Mouse (Mus musculus) megakaryocyte-erythroid progenitor cell, adult 5-6 weeks (primary cell): Measurements from ENCODE around the gene Ccdc188. TPM values are rescaled to one million over a fixed set of nuclear protein-coding genes. Genes with fewer than 3 reads are reported as not detected.

ENCODE experiments used
- ATAC-seq: replicated peaks from 2 replicates; pipeline ENCODE4 v1.8.0; 2016; ENCODE audit warnings: mild to moderate bottlenecking, inconsistent platforms; ENCODE audit not compliant: severe bottlenecking, poor library complexity, low FRiP score, low TSS enrichment
- total RNA-seq, 2 experiments: library from RNA; stranded (forward) in 1 of 2; stranded (reverse) in 1 of 2; fragments of 200-1000, 215-1000 nt in 1 of 2; fragments of >200 nt in 1 of 2; fragmentation: Nextera tagmentation in 1 of 2; gene quantifications; 2 replicates each; pipeline ENCODE4 v1.2.3; 2014 to 2017

Gene Ccdc188
- total RNA-seq, 2 experiments from 2014 or later, result not detected

DNA sequence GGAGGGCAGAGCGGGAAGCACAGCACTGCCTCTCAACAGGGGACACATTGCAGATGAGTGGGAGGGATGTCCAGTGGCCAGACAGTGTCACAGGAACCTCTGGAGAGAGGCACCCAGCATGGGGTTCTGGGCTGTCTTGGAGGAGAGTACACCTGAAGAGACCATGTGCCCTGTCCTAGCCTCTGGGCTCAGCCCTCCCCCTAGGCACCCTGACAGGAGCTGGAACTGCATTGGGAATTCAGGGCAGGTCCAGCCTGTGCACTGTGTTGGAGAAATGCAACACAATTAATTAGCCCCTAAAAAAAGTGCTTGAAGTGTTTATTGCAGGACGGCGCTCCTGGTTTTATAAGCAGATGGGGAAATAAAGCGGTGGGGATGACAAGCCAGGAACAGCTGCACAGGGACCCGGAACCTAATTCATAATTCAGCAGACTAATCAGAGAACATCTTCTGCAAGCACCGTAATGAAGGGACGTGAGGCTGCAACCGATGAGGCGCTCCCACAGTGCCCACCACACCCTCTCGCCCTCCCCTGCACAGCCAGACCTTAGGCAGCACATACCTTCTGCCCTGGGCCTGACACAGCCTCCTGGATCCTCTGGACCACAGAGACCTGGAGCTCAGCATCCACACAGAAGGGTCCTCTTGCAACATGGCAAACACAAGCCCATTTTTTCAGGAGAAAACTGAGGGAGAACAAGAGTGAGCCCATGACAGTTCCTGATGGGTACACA lies 19.1 kb upstream of the Ccdc188 start:
- ATAC-seq, result no peak

DNA sequence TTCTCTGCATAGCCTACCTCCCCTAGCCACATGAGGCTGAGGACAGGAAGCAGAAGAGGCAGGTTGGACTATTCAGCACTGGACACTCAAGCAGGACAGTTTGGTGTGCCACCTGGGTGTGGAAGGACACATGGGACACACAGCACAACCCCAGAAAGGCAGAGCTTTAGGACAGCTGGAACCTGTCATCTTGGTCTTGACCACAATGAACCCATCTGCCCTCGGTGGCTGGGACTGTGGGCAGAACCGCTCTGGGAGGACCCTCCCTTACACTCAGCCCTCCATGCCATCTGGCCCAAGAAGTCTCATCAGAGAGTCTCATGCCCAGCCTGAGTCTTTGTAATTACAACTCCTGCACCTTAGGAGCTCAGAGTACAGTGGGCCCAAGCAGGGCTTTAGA lies 17.6 kb upstream of the Ccdc188 start:
- no peak for ATAC-seq

DNA sequence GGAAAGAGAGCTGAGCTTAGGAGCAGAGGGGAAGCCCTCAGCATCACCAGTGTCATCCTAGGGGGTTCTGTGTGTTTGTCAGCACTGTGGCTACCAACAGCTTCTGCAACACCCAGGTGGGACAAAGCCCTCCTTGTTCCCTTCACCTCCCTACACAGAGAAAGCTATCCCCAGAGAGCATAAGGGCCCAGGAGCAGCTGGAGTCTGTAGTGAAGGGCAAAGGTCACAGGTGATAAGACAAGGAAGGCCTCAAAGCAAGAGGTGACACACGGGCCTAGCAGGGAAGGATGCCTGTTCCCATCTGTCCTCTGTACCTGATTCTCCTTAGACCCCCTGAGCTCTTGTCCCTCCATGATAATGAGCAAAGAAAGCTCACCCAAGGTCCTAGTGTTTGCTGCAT lies 16.1 kb upstream of the Ccdc188 start:
- ATAC-seq, result no peak

GRCm38 (mm10) chr16:18202061-18202460 lies 15.6 kb upstream of the Ccdc188 start:
- no peak for ATAC-seq

- ATAC-seq, result no peak
These were observed 14.1 kb upstream of the Ccdc188 start for GRCm38 (mm10) chr16:18203430-18204091.

DNA sequence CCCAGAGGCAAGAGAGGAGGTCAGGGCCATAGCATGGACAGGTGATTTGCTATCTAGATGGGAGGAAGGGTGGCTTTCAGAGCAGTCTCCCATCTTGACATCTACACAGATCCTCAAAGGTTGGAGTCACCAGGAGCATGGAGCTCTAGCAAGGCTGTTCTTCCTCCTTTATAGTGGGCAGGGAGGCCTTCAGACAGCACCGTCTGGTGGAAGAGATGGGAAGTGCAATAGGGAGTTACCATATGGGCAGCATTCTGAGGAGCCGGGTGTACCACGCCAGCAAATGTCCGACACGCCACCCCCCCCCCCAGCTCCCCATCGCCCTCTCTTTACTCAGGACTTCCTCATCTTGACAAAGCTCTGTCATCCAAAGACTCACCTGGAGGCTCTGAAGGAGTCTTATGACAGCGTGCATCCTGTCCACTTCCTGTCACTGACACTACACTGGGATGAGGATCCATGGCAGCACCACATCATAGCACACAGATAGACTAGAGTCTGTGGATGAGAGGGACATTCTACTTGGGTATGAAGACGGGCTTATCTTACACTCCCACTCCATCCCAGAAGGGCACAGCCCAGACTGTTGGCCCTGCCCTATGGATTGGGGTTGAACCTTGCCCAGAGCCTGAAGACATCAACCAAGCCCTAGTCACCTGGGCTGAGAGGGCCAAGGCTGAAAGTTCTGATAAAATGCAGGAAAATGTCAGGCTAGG lies 6.8 kb upstream of the Ccdc188 start:
- peak; percentile 42 for ATAC-seq

DNA sequence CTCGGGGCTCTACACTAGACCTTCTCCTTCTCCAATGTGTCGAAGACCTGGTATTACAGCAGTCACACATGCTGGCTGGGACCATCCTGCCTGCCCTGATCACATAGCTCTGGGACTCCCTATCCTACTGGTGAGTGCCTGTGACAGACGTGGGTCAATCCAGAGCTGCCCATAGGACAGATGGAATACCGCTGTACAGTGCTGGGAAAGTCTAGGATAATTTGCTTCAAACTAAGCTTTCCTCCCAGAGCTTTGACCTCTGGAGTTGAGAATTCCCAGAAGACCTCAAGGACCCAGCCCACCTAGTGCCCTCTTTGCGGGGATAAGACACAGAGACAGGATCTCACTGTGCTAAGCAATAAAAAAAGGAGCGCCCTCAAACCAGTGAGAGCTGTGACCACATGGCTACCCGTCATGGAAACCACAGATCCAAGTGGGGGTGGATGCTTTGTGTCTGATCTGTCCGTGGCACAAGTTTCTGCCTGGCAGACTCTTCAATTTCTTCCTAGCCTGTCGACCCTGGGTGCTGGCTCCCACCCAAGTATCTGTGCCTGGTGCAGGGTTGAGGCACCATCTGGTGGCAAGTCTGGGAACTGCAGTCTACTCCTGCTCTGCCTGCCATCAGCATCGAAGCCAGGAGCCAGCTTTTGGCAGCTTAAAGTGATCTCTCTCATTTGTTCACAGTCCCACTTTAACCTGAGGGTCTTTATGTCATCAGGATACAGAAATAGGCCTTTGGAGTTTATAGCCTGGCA lies 6.1 kb upstream of the Ccdc188 start:
- ATAC-seq, result peak; percentile 53; the same call in 1 of the 2 replicates

DNA sequence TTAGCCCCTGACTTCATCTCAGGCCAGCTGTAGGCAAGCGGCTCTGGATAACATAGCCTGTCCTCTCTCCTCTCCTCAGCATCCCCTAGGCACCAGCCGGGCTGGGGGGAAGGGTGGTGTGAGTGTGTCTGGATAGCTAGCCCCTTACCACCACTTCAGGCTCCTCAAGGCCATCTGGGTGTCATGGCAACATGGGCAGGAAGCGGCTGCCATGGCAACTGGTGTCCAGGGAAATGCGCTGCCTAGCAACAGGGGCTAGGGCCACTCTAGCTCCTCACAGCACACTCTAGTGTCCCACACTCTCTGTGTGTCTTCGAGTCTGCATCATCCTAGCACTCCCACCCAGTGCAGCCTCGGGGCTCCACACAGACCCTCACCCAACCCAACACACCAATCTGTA lies 4.0 kb upstream of the Ccdc188 start:
- ATAC-seq, result no peak

DNA sequence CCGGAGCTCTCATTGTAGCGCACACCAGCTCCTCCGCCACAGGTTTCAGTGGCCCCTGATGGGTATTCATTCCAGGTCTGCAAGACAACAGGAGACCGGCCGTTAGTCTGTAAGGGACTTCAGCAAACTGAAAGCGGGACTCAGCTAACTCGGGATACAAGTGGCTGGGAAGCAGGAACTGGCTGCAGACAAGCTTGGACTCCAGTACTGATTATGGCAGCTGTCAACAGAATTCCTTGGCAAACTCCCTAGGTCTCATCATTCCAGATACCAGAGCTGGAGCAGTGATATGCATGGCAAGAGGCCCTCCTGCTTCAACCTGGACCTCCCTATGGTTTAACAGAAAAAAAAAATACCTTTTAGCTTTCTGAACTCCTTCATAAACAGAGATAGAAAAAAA lies 2.8 kb upstream of the Ccdc188 start:
- ATAC-seq, result no peak

GRCm38 (mm10) chr16:18218580-18218996 lies 909 bp downstream of the Ccdc188 start:
- ATAC-seq, result no peak

GRCm38 (mm10) chr16:18220001-18220400 lies 2.3 kb downstream of the Ccdc188 start:
- ATAC-seq, result no peak

DNA sequence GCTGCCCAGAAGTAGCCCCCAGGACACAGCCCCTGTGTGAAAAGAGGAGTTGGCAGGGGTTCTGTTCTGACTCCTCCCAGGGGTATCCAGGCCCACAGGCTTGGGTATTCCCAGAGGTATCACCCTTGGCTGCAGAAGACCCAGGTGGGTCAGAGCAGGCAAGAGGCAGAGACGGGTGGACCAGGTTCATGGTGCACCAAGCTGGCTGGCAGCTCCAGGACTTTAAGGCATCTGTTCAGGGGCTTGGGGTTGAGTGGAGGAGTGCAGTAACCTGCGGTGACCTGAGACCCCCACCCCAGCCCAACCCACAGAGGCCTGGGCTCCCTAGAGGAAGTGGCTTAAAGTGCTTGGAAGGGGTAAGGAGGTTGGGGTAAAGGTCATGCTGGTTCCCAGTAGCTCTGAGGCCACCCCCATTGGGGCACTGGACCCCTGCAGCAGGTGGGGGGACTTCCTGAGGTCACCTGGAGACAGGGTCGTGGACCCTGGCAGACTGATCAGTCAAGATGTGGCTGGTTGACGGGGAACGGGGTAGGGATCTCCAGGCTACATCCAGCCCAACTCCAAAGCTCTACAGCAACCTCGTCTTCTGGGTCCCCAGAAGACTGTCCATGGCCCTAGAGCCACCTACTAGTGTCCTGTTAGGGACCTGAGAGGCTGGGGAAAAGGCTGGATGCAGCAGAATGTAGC lies 3.3 kb downstream of the Ccdc188 start:
- ATAC-seq, result no peak

DNA sequence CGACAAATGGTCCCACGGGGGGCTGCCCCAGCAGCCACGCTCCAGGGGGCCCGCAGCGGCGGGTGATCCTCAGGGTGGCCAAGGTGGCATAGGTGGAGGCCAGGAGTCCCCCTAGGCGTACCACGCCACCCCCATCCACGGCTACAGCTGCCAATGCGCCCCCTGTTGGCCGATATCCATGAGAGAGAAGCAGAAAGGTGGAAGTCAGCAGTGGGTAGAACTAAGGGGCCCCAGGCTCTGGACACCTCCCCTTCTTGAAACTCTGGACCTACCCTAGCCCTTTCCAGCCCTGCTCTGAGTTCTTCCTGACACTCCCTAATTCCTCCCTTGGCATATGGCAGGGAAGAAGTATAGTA lies 3.8 kb downstream of the Ccdc188 start:
- 0 out of 2 replicates have a peak, but pooled peaks have one; percentile 9 for ATAC-seq

GRCm38 (mm10) chr16:18222188-18222587 lies 4.5 kb downstream of the Ccdc188 start:
- no peak for ATAC-seq

- ATAC-seq, result no peak
These were observed 9.5 kb downstream of the Ccdc188 start for GRCm38 (mm10) chr16:18227187-18227586.

- ATAC-seq, result no peak
These were observed 10.3 kb downstream of the Ccdc188 start for GRCm38 (mm10) chr16:18227897-18228422.

- ATAC-seq, result no peak
These were observed 11.2 kb downstream of the Ccdc188 start for GRCm38 (mm10) chr16:18228856-18229255.

DNA sequence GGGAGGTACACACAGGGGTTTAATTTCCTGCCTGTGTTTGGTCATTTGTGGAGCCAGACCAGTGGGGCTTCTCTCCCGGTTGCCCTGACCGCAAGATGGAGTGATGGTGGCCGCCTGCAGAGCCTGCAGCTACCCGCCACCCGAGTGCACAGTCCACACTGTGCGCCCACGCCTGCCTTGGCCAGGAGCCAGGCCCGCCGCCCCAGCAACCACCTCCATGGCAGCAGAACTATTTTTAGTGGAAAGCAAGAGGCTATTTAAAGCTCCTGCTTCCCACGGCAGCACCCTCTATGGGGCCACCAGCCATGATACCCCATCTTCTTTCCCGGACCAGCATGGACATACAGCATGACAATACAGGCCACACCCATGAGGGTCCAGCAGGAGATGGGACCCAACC lies 11.9 kb downstream of the Ccdc188 start:
- no peak for ATAC-seq

DNA sequence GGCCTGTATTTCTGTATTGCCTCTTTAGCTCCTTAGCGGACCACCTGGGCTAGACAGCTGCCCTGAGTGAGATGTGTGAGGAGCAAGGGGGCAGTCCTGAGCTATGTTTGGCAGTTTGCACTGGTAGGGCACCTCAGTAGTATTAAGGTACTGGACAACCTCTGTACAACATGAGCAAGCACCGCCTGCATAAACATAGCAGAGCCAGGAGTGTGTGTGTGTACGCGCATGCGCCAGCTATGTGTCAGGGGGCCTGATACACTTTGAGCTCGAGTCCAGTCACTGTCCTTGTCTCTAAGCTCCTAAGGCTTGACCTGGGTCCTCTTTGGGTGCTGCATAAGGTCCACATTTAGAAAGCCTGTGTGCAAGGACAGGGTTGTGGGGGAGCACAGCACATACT lies 12.9 kb downstream of the Ccdc188 start:
- ATAC-seq, result no peak
